Comparison of ENCODE assay signal across 11 mouse cellular contexts in genomic region chr12:106529175-106529574, GRCm38 (mm10).
A peak's percentile ranks its signal among the peaks of the same experiment; 100 is the strongest.
DNase-seq lines count a peak whose midpoint lies in the region; ATAC-seq and TF ChIP-seq lines count a peak whose summit lies in the region.
"Had no signal": no experiment of that assay in that cellular context is flagged by ENCODE, and none has a peak within 500 bp of the region (broad histone marks: within the 10 kb centered on the region; RNA-seq: fewer than 3 reads in every experiment).

No protein-coding gene starts in this region.

- H3K4me3 ChIP-seq in midbrain, postnatal 0 days (ENCODE audit: low read depth, low read length) = no peak overlapping the region
- H3K4me3 ChIP-seq: limb, embryonic 10.5 days had no signal

- H3K4me2 ChIP-seq in midbrain, postnatal 0 days (ENCODE audit: low read depth, low read length, poor library complexity, severe bottlenecking) = no peak overlapping the region

- peaks cover 7% of the 10 kb centered on the region for H3K4me1 ChIP-seq in midbrain, postnatal 0 days (ENCODE audit: insufficient read depth, low read length)

- no peak for TF ChIP-seq CTCF in midbrain, postnatal 0 days (IDR thresholded peaks at IDR 0.05)

- no peaks in the 10 kb centered on the region for H3K9me3 ChIP-seq in midbrain, postnatal 0 days (ENCODE audit: low read length)
- H3K9me3 ChIP-seq: limb, embryonic 10.5 days had no signal

- WGBS in midbrain, postnatal 0 days = 38% methylated on average over 11 of the region's 11 CpGs

- ATAC-seq in midbrain, postnatal 0 days (ENCODE audit: low FRiP score) = peak; percentile 49; the same call in 1 of the 2 replicates
- no peak for ATAC-seq in megakaryocyte progenitor cell, adult 5-6 weeks (replicated peaks; ENCODE audit: poor library complexity)

- no peaks in the 10 kb centered on the region for H3K27me3 ChIP-seq in midbrain, postnatal 0 days (ENCODE audit: insufficient read depth, low read length)

- DNase-seq in cerebellum, postnatal 25 days = peak; percentile 8 to 21
- no peak for DNase-seq in cerebellum, postnatal 36 days
- DNase-seq in right cerebral cortex, postnatal 4 days = peak; percentile 23
- no peak for DNase-seq in right cerebral cortex, postnatal 36 days (ENCODE audit: low spot score in 2 of 2)
- DNase-seq in midbrain, postnatal 0 days (ENCODE audit: low spot score) = no peak
- no peak for DNase-seq in embryo, embryonic 9.5 days (ENCODE audit: extremely low spot score)
- no peak for DNase-seq in heart, adult 18-20 months
- DNase-seq: right cerebral cortex, adult 18-20 months had no signal

- no peaks in the 10 kb centered on the region for H3K36me3 ChIP-seq in midbrain, postnatal 0 days (ENCODE audit: insufficient read depth, low read length)
- H3K36me3 ChIP-seq: limb, embryonic 10.5 days had no signal

- H3K9ac ChIP-seq in midbrain, postnatal 0 days (replicated peaks; ENCODE audit: low read length, poor library complexity, severe bottlenecking) = no peak overlapping the region

- H3K27ac ChIP-seq in midbrain, postnatal 0 days (ENCODE audit: low read depth, low read length) = no peak overlapping the region
- H3K27ac ChIP-seq: limb, embryonic 10.5 days; macrophage had no signal

Comparison
In these comparisons a context has a peak if more than half of its experiments do, and no peak if none do; other contexts are left out.
1. DNase-seq: peak in cerebellum, postnatal 25 days (2 of 2) and right cerebral cortex, postnatal 4 days (single experiment); none in cerebellum, postnatal 36 days (0 of 2), right cerebral cortex, postnatal 36 days (0 of 2), midbrain, postnatal 0 days (single experiment), embryo, embryonic 9.5 days (single experiment) and heart, adult 18-20 months (0 of 2).